Mouse (Mus musculus) midbrain, embryonic 14.5 days (tissue): Measurements from ENCODE around the gene Hspb1. TPM values are rescaled to one million over a fixed set of nuclear protein-coding genes. Genes with fewer than 3 reads are reported as not detected.

Experiments
- ATAC-seq: fragments of 200-750 bp; cut with Nextera tagmentation; 2 replicates; pipeline ENCODE4 v1.8.0; 2017; ENCODE audit warnings: moderate number of reproducible peaks, moderate library complexity; ENCODE audit not compliant: low FRiP score, low TSS enrichment
- DNase-seq: peaks from one replicate; pipeline ENCODE4 v3.0.0-alpha.2; 2015
- H3K27ac ChIP-seq: fragments of 300-500 bp; sonication (generic); replicated peaks from 2 replicates; pipeline ENCODE4 v1.5.1; 2014; ENCODE audit warnings: mild to moderate bottlenecking, low read depth, low read length, moderate library complexity
- H3K27me3 ChIP-seq: fragments of 300-500 bp; sonication (generic); 2 replicates; pipeline ENCODE4 v1.6.1; 2014; ENCODE audit warnings: low read length, control low read depth, mixed read lengths; ENCODE audit not compliant: control insufficient read depth, insufficient read depth
- H3K36me3 ChIP-seq: fragments of 300-500 bp; sonication (generic); 2 replicates; pipeline ENCODE4 v1.6.1; 2014; ENCODE audit warnings: low read length, control low read depth; ENCODE audit not compliant: control insufficient read depth, insufficient read depth
- H3K4me1 ChIP-seq: fragments of 300-500 bp; sonication (generic); 2 replicates; pipeline ENCODE4 v1.6.1; 2014; ENCODE audit warnings: mild to moderate bottlenecking, antibody characterized with exemption, low read length, control low read depth; ENCODE audit not compliant: control insufficient read depth, insufficient read depth
- H3K4me2 ChIP-seq: fragments of 300-500 bp; sonication (generic); 2 replicates; pipeline ENCODE4 v1.6.1; 2014; ENCODE audit warnings: mild to moderate bottlenecking, low read length, moderate library complexity
- H3K4me3 ChIP-seq: fragments of 300-500 bp; sonication (generic); replicated peaks from 2 replicates; pipeline ENCODE4 v1.5.1; 2014; ENCODE audit warnings: low read depth, low read length
- H3K9ac ChIP-seq: fragments of 300-500 bp; sonication (generic); replicated peaks from 2 replicates; pipeline ENCODE4 v1.6.1; 2014; ENCODE audit warnings: mild to moderate bottlenecking, low read length, moderate library complexity
- H3K9me3 ChIP-seq: fragments of 300-500 bp; sonication (generic); 2 replicates; pipeline ENCODE4 v1.6.1; 2016; ENCODE audit warnings: low read length, control low read depth, mixed read lengths; ENCODE audit not compliant: control insufficient read depth
- WGBS: fragments of 180-500 bp; shearing (Covaris S2); extraction: QIAGEN DNeasy Blood & Tissue Kit; methylation state at CpG from one replicate; pipeline ENCODE4 v1.1.7; 2014; 5-methylcytosine and 5-hydroxymethylcytosine counted together
- polyA plus RNA-seq: library from polyadenylated mRNA; unstranded; fragments of >200 nt; fragmentation: Nextera tagmentation; extraction: Ambion mirVana; gene quantifications from 2 replicates; pipeline ENCODE4 v1.2.1, GENCODE M21; 2014

Gene Hspb1
- polyA plus RNA-seq, 1 experiment from 2014 or later: 6.4 TPM

GRCm38 (mm10) chr5:135852421-135852820 lies 35.3 kb upstream of the Hspb1 start:
- H3K36me3 ChIP-seq: peaks cover 23% of the 10 kb centered on the region
- WGBS: 7% methylated on average over 10 of the region's 10 CpGs
- ATAC-seq (no peak), DNase-seq (no peak)
- H3K9ac ChIP-seq: peak overlapping the region; percentile 29; the same call in 1 of the 2 replicates
- H3K4me2 ChIP-seq: peak overlapping the region; percentile 46
- peaks cover 18% of the 10 kb centered on the region for H3K27me3 ChIP-seq
- H3K4me1 ChIP-seq: peaks cover 50% of the 10 kb centered on the region
- no peaks in the 10 kb centered on the region for H3K9me3 ChIP-seq
- peak overlapping the region; percentile 17; the same call in 1 of the 2 replicates for H3K4me3 ChIP-seq
- H3K27ac ChIP-seq: peak overlapping the region; percentile 94

GRCm38 (mm10) chr5:135853731-135854130 lies 34.0 kb upstream of the Hspb1 start:
- Histone ChIP-seq H3K27me3 (peaks cover 24% of the 10 kb centered on the region), H3K9me3 (no peaks in the 10 kb centered on the region), H3K36me3 (peaks cover 34% of the 10 kb centered on the region), H3K27ac (0 out of 2 replicates have a peak overlapping the region, but pooled peaks have one; percentile 45), H3K4me1 (peaks cover 50% of the 10 kb centered on the region), H3K9ac (no peak overlapping the region), H3K4me3 (no peak overlapping the region), H3K4me2 (no peak overlapping the region)
- ATAC-seq: no peak
- WGBS: 52% methylated on average over 7 of the region's 7 CpGs
- no peak for DNase-seq

- peak; percentile 90 for DNase-seq
- WGBS: under 1% methylated on average over 4 of the region's 4 CpGs
- Histone ChIP-seq H3K27me3 (peaks cover 24% of the 10 kb centered on the region), H3K9ac (no peak overlapping the region), H3K27ac (peak overlapping the region; percentile 61; the same call in 1 of the 2 replicates), H3K4me2 (no peak overlapping the region), H3K36me3 (peaks cover 34% of the 10 kb centered on the region), H3K4me3 (no peak overlapping the region), H3K4me1 (peaks cover 36% of the 10 kb centered on the region), H3K9me3 (no peaks in the 10 kb centered on the region)
- no peak for ATAC-seq
These were observed 32.6 kb upstream of the Hspb1 start for GRCm38 (mm10) chr5:135855156-135855555.

- ATAC-seq: no peak
- H3K27ac ChIP-seq: no peak overlapping the region
- H3K36me3 ChIP-seq: peaks cover 16% of the 10 kb centered on the region; the same call in 1 of the 2 replicates
- peaks cover 20% of the 10 kb centered on the region for H3K4me1 ChIP-seq
- DNase-seq: no peak
- no peaks in the 10 kb centered on the region for H3K9me3 ChIP-seq
- WGBS: 51% methylated on average over 8 of the region's 8 CpGs
- no peak overlapping the region for H3K4me3 ChIP-seq
- peaks cover 18% of the 10 kb centered on the region; the same call in 1 of the 2 replicates for H3K27me3 ChIP-seq
- H3K4me2 ChIP-seq: no peak overlapping the region
- no peak overlapping the region for H3K9ac ChIP-seq
These were observed 21.1 kb upstream of the Hspb1 start for GRCm38 (mm10) chr5:135866662-135867061.

GRCm38 (mm10) chr5:135867637-135868593 lies 19.8 kb upstream of the Hspb1 start:
- Histone ChIP-seq H3K4me1 (peaks cover 21% of the 10 kb centered on the region), H3K27ac (peak overlapping the region; percentile 77), H3K36me3 (peaks cover 16% of the 10 kb centered on the region; the same call in 1 of the 2 replicates), H3K9me3 (no peaks in the 10 kb centered on the region), H3K9ac (peak overlapping the region; percentile 62), H3K27me3 (peaks cover 18% of the 10 kb centered on the region; the same call in 1 of the 2 replicates), H3K4me2 (peak overlapping the region; percentile 81), H3K4me3 (peak overlapping the region; percentile 41)
- under 1% methylated on average over 85 of the region's 89 CpGs for WGBS
- peak; percentile 63; the same call in 1 of the 2 replicates for ATAC-seq
- DNase-seq: peak; percentile 72

GRCm38 (mm10) chr5:135868653-135869052 lies 19.1 kb upstream of the Hspb1 start:
- DNase-seq (peak; percentile 54), ATAC-seq (no peak)
- 4% methylated on average over 27 of the region's 27 CpGs for WGBS
- Histone ChIP-seq H3K27ac (no peak overlapping the region), H3K9ac (peak overlapping the region; percentile 62), H3K9me3 (no peaks in the 10 kb centered on the region), H3K4me3 (peak overlapping the region; percentile 41), H3K4me2 (peak overlapping the region; percentile 81), H3K4me1 (peaks cover 25% of the 10 kb centered on the region), H3K27me3 (peaks cover 18% of the 10 kb centered on the region; the same call in 1 of the 2 replicates), H3K36me3 (peaks cover 20% of the 10 kb centered on the region; the same call in 1 of the 2 replicates)

GRCm38 (mm10) chr5:135869661-135870423 lies 17.9 kb upstream of the Hspb1 start:
- DNase-seq (no peak), ATAC-seq (no peak)
- Histone ChIP-seq H3K27me3 (peaks cover 18% of the 10 kb centered on the region; the same call in 1 of the 2 replicates), H3K4me2 (peak overlapping the region; percentile 81), H3K4me3 (no peak overlapping the region), H3K9ac (no peak overlapping the region), H3K27ac (no peak overlapping the region), H3K4me1 (peaks cover 25% of the 10 kb centered on the region), H3K9me3 (no peaks in the 10 kb centered on the region), H3K36me3 (peaks cover 20% of the 10 kb centered on the region; the same call in 1 of the 2 replicates)
- WGBS: 69% methylated on average over 14 of the region's 14 CpGs

GRCm38 (mm10) chr5:135870505-135870904 lies 17.2 kb upstream of the Hspb1 start:
- H3K27ac ChIP-seq: no peak overlapping the region
- no peaks in the 10 kb centered on the region for H3K9me3 ChIP-seq
- peaks cover 20% of the 10 kb centered on the region; the same call in 1 of the 2 replicates for H3K36me3 ChIP-seq
- H3K27me3 ChIP-seq: peaks cover 18% of the 10 kb centered on the region; the same call in 1 of the 2 replicates
- WGBS: 93% methylated on average over 5 of the region's 5 CpGs
- H3K9ac ChIP-seq: no peak overlapping the region
- ATAC-seq: no peak
- H3K4me3 ChIP-seq: no peak overlapping the region
- peaks cover 25% of the 10 kb centered on the region for H3K4me1 ChIP-seq
- no peak for DNase-seq
- H3K4me2 ChIP-seq: no peak overlapping the region
